Mouse (Mus musculus) heart, postnatal 0 days (tissue): Measurements from ENCODE around the gene Col8a2.

Experiments
- CTCF ChIP-seq: IDR thresholded peaks from 2 replicates; pipeline ENCODE4 v1.5.1; 2016; ENCODE audit warnings: antibody characterized with exemption, control low read depth, low read depth
- EP300 ChIP-seq: IDR thresholded peaks from 2 replicates; pipeline ENCODE4 v1.6.1; 2016; ENCODE audit warnings: antibody characterized with exemption, low read depth

GRCm38 (mm10) chr4:126283582-126283981, 3.0 kb upstream of the Col8a2 start:
- TF ChIP-seq CTCF = no peak
- no peak for TF ChIP-seq EP300
